Mouse (Mus musculus) bone marrow, adult 2 months (tissue): ENCODE measurements around the gene Pigl.

ENCODE experiments used
- CTCF ChIP-seq: fragments of 200-500 bp; IDR thresholded peaks from 2 replicates; pipeline ENCODE4 v1.5.1; 2011; ENCODE audit warnings: low read length, control low read depth; ENCODE audit not compliant: control insufficient read depth, insufficient read depth
- POLR2A ChIP-seq: fragments of 200-500 bp; IDR thresholded peaks from 2 replicates; pipeline ENCODE4 v1.6.1; 2011; ENCODE audit warnings: low read depth, mild to moderate bottlenecking, control low read depth, low read length, borderline replicate concordance; ENCODE audit not compliant: control insufficient read depth

GRCm38 (mm10) chr11:62513311-62513710, 55.1 kb downstream of the Pigl start:
- TF ChIP-seq POLR2A (no peak), CTCF (no peak)
